Mouse (Mus musculus) granulocyte monocyte progenitor cell, adult 5-6 weeks (primary cell): ENCODE measurements around the gene Rexo5. TPM values are rescaled to one million over a fixed set of nuclear protein-coding genes. Genes with fewer than 3 reads are reported as not detected.

Experiments used
- ATAC-seq: replicated peaks from 2 replicates; pipeline ENCODE4 v1.8.0; 2016; ENCODE audit warnings: mild to moderate bottlenecking, moderate TSS enrichment, inconsistent platforms; ENCODE audit not compliant: poor library complexity, severe bottlenecking
- total RNA-seq, 2 experiments: library from RNA; stranded (forward) in 1 of 2; stranded (reverse) in 1 of 2; fragments of 200-712, 200-1000 nt in 1 of 2; fragments of >200 nt in 1 of 2; fragmentation: Nextera tagmentation in 1 of 2; gene quantifications; 2 replicates each; pipeline ENCODE4 v1.2.3; 2014 to 2017

The Rexo5 gene
- total RNA-seq, 2 experiments from 2014 or later, result 7.8 to 33.2 TPM

- ATAC-seq, result peak; percentile 95
These were observed 42.4 kb downstream of the Rexo5 start for GRCm38 (mm10) chr7:119835996-119836777.

DNA sequence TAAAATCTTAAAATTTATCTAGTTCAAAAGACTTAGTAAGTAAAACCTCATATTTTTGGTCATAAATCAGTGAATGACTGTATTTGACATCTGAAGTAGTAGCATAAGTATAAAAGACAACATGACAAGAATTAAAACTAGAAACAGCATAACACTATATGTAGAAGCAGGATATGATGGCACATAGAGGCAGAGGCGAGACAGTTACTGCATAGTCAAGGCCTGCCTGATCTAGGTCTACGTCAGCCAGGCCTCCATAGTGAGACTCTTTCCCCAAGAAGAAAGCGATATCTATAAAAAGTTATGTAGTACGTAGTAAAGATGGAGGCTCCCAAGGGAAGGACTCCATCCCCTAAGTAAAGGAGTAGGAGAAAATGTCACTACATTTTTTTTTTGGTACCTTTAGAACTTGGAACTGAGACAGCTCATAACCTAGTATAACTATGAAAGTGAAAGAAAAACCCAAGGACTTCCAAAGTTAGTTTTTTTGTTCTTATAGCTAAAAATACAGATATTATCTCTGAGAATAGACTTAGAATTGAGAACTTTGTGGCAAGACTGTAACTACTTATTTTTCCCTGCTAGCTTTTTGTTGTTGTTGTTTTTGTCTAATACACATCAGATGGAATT is 48.1 kb downstream of the Rexo5 start:
- no peak for ATAC-seq

- no peak for ATAC-seq
These were observed 51.7 kb downstream of the Rexo5 start for GRCm38 (mm10) chr7:119845541-119845940.

- ATAC-seq, result no peak
These were observed 53.6 kb downstream of the Rexo5 start for GRCm38 (mm10) chr7:119847396-119847795.

GRCm38 (mm10) chr7:119849096-119849495 is 55.3 kb downstream of the Rexo5 start:
- peak; percentile 79 for ATAC-seq

- ATAC-seq, result no peak
These were observed 56.9 kb downstream of the Rexo5 start for GRCm38 (mm10) chr7:119850737-119851136.

DNA sequence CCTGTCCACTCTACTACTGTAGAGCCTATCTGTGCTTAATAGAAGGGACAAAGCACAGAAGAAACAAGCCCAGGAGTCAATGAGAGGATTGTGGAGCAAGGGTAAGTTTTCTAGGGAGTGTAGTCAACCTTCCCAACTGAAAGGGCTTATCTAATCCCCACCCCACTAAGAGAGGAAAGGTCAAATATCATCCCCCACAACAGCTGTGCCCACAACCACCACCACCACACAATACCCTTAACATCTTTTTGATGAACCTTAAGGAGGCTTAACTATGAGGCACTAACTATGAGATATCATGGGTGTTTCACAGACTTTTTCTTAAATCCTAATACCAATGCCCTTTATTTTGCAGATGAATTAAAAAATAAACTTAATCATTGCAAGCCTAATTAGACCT is 58.7 kb downstream of the Rexo5 start:
- ATAC-seq, result no peak

DNA sequence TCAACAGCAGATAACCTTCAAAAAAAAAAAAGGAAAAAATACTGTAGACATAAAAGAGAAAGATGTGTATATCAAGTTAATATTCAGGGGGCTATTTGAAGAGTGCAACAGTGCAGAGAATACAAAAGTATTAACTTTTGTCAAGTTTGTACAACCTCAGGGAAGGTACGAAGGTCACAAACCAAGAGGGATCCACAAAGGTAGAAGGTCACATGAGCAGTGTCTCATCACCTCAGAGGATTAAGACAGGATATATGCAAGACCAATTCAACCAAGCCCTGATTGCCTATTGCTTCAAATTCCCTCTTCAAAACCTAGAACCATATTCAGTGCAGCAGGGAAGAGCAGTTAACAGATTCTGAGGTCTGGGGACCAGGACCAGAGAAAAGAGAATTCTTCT is 59.4 kb downstream of the Rexo5 start:
- no peak for ATAC-seq

- ATAC-seq, result no peak
These were observed 60.6 kb downstream of the Rexo5 start for GRCm38 (mm10) chr7:119854362-119854761.

DNA sequence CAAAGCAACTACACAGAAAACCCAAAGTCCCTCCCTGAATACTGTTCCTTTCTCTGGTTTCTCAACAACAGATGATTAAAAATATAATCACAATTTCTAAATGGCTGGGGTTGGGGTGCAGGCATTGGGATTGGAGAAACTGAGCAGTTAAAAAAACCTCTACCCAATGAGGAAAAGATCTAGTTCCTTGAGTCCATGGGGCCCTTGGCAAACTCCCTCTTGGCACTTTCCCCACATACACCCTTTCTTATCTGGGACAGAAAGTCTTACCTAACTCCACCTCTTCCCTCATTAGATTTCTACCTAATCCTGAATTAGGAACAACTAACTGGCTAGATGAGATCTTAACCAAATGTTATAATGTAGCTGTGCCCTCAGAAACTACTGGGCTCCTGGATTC is 61.2 kb downstream of the Rexo5 start:
- ATAC-seq, result no peak

DNA sequence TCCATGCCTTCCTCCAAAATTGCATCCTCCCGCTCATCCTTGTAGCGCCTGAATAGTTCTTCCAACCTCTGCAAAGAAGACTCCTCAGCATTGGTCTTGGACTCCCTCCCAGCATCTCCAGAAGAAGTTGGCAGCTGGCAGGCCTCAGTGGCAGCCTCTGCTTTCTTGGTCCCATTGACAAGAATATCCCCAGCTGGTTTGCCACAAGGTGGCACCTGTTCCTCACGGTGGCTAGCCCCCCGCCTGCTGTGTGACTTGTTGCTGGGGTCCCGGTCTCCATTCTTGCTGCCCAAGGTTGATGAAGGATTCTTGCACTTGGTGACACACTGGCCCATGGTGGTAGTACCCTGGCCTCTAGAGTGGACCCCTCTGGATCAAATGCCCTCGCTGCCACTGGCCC is 65.7 kb downstream of the Rexo5 start:
- ATAC-seq, result peak; percentile 8; the same call in 1 of the 2 replicates

DNA sequence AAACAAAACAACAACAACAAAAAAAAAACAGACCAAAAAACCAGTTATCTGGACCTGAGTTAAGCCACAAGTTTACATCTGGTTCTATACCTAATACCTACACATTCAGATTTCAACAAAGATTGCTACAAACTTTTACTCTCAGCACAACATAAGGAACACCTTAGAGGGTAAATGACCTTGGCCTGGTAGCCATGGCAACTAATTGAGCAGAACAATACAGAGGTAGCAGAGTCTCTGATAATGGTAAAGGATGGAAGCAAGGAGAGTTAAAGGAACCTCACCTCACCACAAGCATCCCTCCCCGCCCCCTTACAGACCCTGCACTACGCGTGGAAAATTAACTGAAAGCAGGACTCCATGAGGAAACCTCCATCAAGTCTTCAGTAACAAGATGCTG is 66.3 kb downstream of the Rexo5 start:
- no peak for ATAC-seq

DNA sequence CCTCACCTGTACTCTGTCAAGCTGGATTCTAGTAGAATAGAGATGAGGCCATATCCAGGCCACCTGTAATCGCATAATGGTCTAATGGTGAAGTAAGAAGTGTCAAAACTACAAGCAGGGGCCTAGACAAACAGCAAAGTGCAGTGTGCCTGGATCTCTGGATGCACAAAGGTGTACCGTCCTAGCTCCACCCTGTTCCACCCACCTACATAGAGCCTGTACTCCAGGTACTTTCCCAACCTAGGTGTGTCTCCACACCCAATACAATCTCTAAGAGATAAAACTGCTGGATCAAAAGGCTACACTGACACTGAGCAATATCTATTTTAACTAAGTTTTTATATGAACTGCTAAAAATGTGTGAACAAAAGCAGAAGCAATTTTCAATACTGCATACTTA is 66.7 kb downstream of the Rexo5 start:
- no peak for ATAC-seq

GRCm38 (mm10) chr7:119860971-119861334 is 67.1 kb downstream of the Rexo5 start:
- no peak for ATAC-seq

DNA sequence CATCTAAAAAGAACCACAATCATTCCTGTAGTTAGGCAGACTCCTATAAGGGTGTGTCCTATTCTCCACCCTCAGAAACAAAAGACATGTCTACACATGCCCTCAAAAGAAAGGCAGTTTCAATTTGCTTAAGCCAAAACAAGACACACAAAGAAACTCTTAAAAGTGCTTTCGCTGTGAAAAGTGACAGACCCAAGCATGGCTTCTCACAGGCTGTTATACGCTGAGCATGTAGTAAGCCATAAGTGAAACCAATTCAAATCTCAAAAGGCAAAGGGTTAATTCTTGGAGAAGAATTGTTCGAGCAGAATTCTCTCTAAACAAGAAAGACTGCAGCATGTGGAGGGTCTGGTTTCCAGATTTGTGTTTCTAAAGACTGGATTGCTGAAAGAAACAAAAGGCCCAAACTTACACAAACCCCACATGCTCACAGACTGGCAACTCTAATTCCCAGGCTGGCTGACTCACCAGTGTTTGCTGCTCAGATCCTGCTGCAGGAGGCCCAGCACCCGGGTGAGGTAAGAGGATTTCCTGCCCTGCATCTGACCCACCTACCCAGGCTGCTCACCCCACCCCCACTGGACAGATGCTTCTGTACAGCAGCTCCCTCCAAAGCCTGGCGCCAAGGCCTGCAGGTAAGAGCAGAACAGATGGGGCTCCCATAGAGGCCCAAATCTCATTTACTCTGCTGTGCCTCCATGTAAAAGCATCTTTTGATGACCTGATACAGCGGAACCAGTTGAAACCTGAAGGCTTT is 67.7 kb downstream of the Rexo5 start:
- ATAC-seq, result peak; percentile 75

- ATAC-seq, result no peak
These were observed 68.4 kb downstream of the Rexo5 start for GRCm38 (mm10) chr7:119862167-119862566.

DNA sequence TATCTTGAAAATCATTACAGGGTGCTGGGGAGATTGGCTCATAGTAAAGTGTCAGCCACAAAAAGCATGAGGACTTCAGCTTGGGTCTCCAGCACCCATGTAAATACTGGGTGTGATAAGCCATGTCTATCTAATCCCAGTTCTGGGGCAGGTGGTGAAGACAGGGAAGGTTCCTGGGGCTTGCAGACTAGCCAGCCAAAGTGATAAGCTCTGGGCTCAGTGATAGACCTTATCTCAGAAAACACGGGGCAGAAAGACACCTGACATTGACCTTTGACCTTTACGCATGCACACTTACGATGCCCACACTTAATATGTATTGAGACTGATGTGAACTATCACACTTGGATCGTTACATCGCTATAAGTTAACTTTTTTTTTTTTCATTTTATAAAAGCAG is 70.7 kb downstream of the Rexo5 start:
- no peak for ATAC-seq

- no peak for ATAC-seq
These were observed 72.3 kb downstream of the Rexo5 start for GRCm38 (mm10) chr7:119866136-119866535.

- ATAC-seq, result no peak
These were observed 78.4 kb downstream of the Rexo5 start for GRCm38 (mm10) chr7:119872204-119872603.

- no peak for ATAC-seq
These were observed 79.2 kb downstream of the Rexo5 start for GRCm38 (mm10) chr7:119873050-119873449.

GRCm38 (mm10) chr7:119875776-119876440 is 82.1 kb downstream of the Rexo5 start:
- ATAC-seq, result no peak
